Mouse (Mus musculus) testis, adult 10 weeks (tissue): Measurements from ENCODE around the gene Icmt. TPM values are rescaled to one million over a fixed set of nuclear protein-coding genes. Genes with fewer than 3 reads are reported as not detected.

ENCODE experiments used
- polyA plus RNA-seq: library from polyadenylated mRNA; stranded (reverse); fragments of 350-450 nt; fragmentation: Illumina TruSeq; extraction: RNeasy Lipid Tissue Mini Kit (QIAGEN cat#74804); gene quantifications from one replicate; pipeline ENCODE4 v1.2.3, GENCODE M21; 2014; ENCODE audit warnings: low read depth, low replicate concordance

Icmt gene
- polyA plus RNA-seq, result 13.3 TPM

DNA sequence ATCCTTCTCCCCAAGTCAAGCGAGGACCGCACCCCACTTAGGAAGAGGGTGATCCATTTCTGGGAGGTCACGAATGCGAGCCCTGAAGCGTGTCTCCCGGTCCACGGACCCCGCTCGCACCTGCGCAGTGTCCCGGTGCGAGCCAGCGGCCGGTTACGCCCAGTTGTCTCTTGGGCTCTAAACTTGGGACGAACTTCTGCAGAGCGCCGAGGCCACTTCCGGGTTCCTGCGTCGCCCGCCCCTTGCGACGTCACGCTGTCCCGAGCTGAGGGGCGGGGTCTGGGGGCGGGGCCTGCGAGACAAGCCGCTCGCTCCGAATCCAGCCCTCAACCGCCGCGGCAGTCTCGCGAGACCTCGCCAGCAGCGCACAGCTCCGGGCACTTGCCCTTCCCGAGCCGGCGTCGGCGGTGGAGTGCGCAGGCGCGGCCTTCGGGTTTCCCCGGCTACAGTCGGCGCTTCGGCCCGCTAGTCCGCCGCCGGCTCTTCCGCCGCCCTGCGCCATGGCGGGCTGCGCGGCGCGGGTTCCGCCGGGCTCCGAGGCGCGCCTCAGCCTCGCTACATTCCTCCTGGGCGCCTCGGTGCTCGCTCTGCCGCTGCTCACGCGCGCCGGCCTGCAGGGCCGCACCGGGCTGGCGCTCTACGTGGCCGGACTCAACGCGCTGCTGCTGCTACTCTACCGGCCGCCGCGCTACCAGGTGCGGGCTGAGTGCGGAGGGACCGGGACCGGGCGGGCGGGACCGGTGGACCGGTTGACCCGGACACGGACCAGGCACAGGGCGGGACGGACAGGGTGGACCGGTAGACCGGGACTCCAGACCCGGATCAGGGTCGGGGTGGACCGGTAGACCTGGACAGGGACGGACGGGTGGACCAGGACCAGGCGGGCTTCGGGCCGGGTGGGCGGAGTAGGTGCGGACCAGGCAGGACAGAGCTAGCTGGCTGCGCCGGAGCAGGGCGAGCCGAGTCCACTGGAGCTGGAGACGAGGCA is at the start of gene Icmt:
TSS of gene Icmt (plus strand) at position 354 of the 988 bp plus-strand sequence.

DNA sequence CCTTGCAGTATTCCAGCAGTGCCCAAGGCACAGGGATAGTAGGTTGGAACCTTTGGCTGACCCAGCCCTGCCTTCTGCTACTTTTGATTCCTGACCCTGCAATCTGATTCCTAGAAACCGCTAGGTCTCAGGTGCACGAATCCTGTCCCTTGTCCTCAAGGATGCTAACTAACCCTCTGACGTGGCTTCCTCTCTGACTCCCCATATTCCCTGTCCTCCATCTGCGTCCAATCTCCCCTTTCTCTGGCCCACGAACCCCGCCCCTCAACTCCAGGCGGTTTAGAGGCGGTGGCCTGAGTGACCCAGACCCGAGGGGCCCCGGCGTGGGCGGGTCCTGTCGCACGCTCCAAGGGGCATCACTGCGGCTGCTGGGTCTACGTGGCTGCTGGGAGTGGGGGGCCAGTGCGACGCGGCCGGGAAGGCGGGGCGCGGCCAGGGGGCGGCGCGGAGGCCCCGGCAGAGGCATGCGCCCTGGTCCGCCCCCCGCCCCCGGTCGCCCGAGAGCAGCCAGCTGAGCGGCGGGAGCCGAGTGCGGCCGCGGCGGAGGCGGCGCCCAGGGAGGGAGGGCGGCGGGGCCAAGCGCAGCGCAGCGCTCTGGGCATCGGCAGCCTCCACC is 23.3 kb upstream of the Icmt start, which contains the start of gene Gpr153:
TSS of gene Gpr153 (plus strand) at position 612 of the 616 bp plus-strand sequence.

DNA sequence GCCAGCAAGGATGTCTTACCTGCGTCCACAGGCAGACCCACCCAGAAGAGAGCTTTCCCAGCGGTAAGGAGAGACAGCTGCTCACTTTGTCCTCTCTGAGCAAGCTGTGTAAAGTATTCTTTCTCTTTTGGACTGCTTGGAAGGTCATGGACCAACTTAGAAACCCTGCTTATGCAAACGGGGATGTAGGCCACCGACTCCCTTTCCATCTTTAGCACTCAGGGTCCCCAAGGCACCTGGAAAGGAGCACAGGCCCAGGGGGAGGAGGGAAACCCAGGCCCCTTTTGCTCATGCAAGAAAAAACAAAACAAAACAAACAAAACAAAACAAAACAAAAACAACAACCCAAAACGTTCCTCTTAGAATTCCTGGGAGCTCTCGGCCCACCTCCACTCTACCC is 5.5 kb upstream of the Icmt start, which contains the start of gene Hes3:
TSS of gene Hes3 (minus strand) at position 101 of the 400 bp plus-strand sequence.

DNA sequence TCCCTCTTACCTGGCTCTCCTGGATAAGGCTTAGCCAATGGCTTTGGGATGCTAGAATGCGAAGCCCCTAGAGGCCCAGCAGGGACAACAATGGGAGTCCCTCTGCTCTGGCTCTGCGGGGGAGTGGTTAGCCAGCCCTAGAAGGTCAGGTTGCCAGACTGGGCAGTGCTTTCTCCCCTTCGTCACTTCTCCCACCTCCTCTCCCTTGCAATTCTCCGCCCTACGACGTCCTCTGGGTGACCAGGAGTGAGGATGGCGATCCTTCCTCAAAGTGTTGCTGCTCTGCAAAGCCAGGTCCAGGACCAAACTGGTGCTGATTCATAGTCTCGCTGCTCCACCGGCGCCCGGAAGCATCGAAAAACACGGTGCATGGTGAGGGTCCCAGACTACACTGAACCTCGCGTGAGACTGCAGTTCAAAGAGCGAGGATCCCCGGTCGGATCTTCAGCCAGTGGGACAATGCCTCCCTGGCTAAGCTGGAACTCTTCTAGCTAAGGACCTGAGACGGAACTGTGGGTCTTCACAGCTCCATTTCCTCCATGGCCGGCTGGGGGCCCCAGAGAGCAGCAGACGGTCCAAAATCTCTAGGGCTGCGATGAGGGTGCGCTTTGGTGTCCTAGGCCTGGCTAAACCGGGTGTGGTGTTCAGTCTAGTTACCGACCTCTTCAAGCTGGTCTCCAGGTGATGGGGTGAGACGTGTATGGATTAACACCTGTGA is 21.6 kb downstream of the Icmt start, which contains the start of gene Rnf207:
TSS of gene Rnf207 (minus strand) at position 477 of the 718 bp plus-strand sequence.

DNA sequence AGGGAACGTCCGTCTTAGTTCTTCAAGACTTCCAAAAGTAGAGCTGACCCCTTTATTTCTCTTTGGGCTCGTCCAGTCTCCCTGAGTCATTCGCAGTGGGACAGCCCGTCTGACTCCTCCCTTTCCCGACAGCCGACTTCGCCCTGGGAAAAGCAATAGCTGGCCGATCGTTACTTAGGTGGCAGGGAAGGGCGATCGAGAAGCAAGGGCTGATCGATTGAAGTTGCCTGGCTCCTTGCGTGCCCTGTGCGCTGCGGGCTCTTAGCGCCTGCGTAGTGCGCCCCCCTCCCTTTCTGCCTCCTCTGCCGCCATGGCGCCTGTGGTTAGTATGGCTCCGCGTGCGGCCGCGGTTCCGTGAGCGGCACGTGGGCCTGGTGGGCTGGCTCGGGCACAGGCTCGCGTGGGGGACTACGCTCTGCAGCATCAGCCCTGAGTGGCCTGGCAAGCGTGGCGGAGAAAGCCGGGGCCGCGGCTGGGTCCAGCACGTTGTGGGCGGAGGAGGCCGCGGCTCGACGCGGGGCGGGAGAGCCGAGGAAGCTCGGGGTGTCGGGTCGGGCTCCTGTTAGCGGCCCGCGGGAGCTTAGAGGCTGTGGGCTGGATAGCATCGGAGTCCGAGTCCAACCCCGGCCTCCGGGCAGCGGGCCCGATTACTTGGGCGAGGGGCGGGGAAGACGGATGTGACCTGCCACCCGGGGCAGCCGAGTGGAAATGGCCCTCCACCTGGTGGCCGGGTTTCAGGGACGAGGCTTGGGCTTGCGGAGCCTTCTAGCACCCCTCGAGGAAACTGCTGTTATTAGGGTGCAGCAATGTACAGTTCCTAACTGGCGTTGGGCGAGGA is 28.8 kb downstream of the Icmt start, which contains the start of gene Rpl22:
TSS of gene Rpl22 (plus strand) at position 169 of the 838 bp plus-strand sequence.

DNA sequence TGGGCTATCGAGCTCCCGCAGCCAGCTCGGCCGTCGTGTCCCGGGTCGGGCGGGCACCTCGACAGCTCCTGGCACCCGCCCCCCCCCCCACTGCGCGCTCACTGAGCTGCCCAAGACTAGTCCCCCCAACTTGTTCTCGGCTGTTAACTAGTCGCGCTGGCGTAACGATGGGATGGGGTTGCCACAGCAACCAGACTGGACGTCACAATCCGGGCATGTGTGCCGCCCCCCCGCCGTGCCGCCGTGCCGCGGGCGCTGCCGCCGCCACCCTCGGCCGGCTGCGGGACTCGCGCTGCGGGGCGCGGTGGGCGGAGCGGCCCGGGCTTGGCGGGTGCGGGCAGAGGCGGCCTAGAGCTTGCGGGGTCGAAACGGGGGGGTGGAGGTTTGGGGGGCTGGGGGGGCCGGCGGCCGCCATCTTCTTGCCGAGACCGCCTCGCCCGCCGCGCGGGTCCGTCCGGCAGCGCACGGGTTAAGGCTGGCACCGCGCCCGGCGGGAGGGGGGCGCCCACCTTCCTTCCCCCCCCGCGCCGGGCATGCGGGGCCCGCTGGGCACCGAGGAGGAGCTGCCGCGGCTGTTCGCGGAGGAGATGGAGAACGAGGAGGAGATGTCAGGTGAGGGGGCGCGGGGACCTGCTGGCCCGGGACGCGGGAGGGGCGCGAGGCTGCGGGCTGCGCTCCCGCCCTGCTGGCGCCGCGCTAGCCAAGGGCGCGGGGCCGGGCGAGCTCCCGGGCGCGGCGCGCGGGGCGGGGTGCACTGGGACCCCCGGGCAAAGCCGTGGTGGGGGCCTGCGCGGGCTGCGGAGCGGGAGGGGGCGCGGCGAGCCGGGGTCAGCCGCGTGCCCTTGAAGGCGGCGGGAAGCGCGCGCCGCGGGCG is 41.6 kb downstream of the Icmt start, which contains the start of gene Chd5:
TSS of gene Chd5 (plus strand) at position 233 of the 874 bp plus-strand sequence.

Other genes starting within 250 kb of the Icmt start
- gene Plekhg5, start 224.7 kb upstream of the Icmt start, polyA plus RNA-seq, result 0.18 TPM
- gene Tnfrsf25, start 181.3 kb upstream of the Icmt start, polyA plus RNA-seq, result not detected
- gene Espn, start 144.9 kb upstream of the Icmt start, polyA plus RNA-seq, result 3.5 TPM
- 0.22 TPM for gene Hes2, start 138.4 kb upstream of the Icmt start, polyA plus RNA-seq
- gene Acot7, start 119.1 kb upstream of the Icmt start, polyA plus RNA-seq, result 28.5 TPM
- gene Gpr153, start 23.0 kb upstream of the Icmt start, polyA plus RNA-seq, result 1.2 TPM
- not detected for gene Hes3, start 5.6 kb upstream of the Icmt start, polyA plus RNA-seq
- not detected for gene Rnf207, start 21.8 kb downstream of the Icmt start, polyA plus RNA-seq
- 126 TPM for gene Rpl22, start 28.5 kb downstream of the Icmt start, polyA plus RNA-seq
- 93.6 TPM for gene Chd5, start 41.4 kb downstream of the Icmt start, polyA plus RNA-seq
- gene Nphp4, start 179.5 kb downstream of the Icmt start, polyA plus RNA-seq, result 0.56 TPM
- 4.6 TPM for gene Kcnab2, start 180.6 kb downstream of the Icmt start, polyA plus RNA-seq